Mouse (Mus musculus) lung, adult 2 months (tissue): ENCODE measurements around the gene Urad. TPM values are rescaled to one million over a fixed set of nuclear protein-coding genes. Genes with fewer than 3 reads are reported as not detected.
A peak's percentile ranks its signal among the peaks of the same experiment; 100 is the strongest.

Experiments used
- DNase-seq: peaks from one replicate; pipeline ENCODE4 v3.0.0; 2022
- H3K4me1 ChIP-seq: fragments of 200-500 bp; 2 replicates; pipeline ENCODE4 v1.6.1; 2011; ENCODE audit warnings: low read length; ENCODE audit not compliant: control insufficient read depth, insufficient read depth
- H3K4me3 ChIP-seq: fragments of 200-500 bp; replicated peaks from 2 replicates; pipeline ENCODE3; 2011; ENCODE audit warnings: low read depth, mild to moderate bottlenecking, control low read depth, low read length; ENCODE audit errors: extremely low read depth
- CTCF ChIP-seq: fragments of 200-500 bp; IDR thresholded peaks from 2 replicates; pipeline ENCODE4 v1.5.1; 2011; ENCODE audit warnings: mild to moderate bottlenecking, low read length, control low read depth; ENCODE audit not compliant: insufficient read depth
- POLR2A ChIP-seq: fragments of 200-500 bp; IDR thresholded peaks from 2 replicates; pipeline ENCODE4 v1.6.1; 2011; ENCODE audit warnings: low read depth, mild to moderate bottlenecking, control low read depth, low read length, borderline replicate concordance; ENCODE audit errors: extremely low read depth
- WGBS: fragments of 180-500 bp; shearing (Covaris S2); methylation state at CpG from one replicate; pipeline ENCODE4 v1.1.7; 2018; 5-methylcytosine and 5-hydroxymethylcytosine counted together
- polyA plus RNA-seq: library from polyadenylated mRNA; depleted of rRNA; stranded (reverse); fragments of >200 nt; gene quantifications from 2 replicates; pipeline ENCODE4 v1.2.3, GENCODE M21; 2012

The Urad gene
- polyA plus RNA-seq, 1 experiment = not detected

GRCm38 (mm10) chr5:147302746-147303400, 19.4 kb downstream of the Urad start:
- no peaks in the 10 kb centered on the region for H3K4me1 ChIP-seq
- H3K4me3 ChIP-seq = no peak overlapping the region
- 6% methylated on average over 13 of the region's 13 CpGs for WGBS
- no peak for TF ChIP-seq POLR2A
- TF ChIP-seq CTCF = no peak
- no peak for DNase-seq

DNA sequence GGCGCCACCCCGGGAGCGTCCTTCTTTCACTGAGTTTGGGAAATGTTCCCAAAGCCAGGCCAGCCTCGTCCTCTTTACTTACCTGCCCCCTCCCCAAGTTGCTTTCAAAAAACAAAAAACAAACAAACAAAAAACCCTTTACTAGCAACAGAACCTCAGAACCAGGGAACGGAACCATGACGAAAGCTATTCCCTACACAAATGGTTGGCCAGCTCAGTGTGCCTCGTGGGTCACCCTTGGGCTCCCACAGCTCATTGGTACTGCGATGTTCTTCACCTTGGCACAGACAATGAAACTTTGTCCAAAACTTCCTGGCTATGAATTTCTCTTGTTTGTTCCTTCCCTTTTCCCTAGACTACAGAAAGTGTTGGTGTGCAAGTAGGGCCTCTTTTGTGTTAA, 20.1 kb downstream of the Urad start:
- no peak for TF ChIP-seq CTCF
- no peak overlapping the region for H3K4me3 ChIP-seq
- WGBS = 11% methylated on average over 8 of the region's 8 CpGs

GRCm38 (mm10) chr5:147301781-147302070, 20.5 kb downstream of the Urad start:
- no peak for TF ChIP-seq CTCF
- no peak for TF ChIP-seq POLR2A
- no peak for DNase-seq
- no peak overlapping the region for H3K4me3 ChIP-seq
- WGBS = 3% methylated on average over 10 of the region's 10 CpGs
- no peaks in the 10 kb centered on the region for H3K4me1 ChIP-seq

More for the DNA sequence above, 20.1 kb downstream of the Urad start:
- H3K4me1 ChIP-seq = no peaks in the 10 kb centered on the region
- DNase-seq = no peak

DNA sequence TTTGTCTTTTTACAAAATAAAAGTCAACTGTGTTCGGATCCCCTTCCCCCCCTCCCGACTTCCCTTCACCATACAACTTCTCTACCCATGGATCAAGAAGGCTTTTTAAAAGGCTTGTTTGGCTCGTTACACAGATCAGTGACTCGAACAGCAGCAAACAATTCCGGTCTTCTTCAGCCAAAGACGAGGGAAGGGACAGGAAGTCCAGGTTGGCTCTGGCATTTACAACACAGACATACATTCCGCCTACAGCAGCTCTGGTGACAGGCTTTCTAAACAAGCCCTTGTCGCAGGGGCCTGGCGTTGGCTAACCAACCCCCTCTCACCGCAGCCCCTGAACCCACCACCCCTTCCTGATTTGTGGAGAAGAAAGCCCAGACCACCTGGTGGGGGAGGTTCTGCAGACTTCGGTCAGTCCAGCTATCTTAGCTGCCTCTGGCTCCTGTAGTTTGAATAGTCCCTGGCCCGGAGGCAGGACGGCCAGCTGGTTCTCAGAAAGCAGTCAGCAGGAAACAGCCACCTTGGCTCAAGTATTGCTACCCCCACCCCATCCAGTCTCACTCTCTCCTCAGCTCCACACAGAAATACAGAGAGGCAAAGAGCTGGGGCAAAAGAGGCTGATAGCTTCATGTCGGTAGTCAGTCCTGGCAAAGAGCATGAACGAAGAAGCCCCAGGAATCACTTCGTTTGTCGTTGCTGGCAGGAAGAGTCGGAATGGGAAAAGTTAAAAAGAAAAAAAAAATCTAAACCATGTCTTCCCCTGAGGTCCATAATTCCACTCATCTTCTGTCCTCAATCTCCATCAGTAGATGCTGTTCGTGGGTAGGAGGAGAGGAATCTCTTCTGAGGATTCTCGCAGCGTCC, 21.1 kb downstream of the Urad start:
- DNase-seq = no peak
- whole genome bisulfite sequencing = 3% methylated on average over 21 of the region's 21 CpGs
- TF ChIP-seq POLR2A (no peak), CTCF (no peak)
- Histone ChIP-seq H3K4me1 (no peaks in the 10 kb centered on the region), H3K4me3 (no peak overlapping the region)

- 3% methylated on average over 4 of the region's 4 CpGs for WGBS
- H3K4me1 ChIP-seq = no peaks in the 10 kb centered on the region
- DNase-seq = no peak
- no peak for TF ChIP-seq CTCF
- no peak for TF ChIP-seq POLR2A
- no peak overlapping the region for H3K4me3 ChIP-seq
Measured at GRCm38 (mm10) chr5:147300001-147300363, 22.3 kb downstream of the Urad start.

- 1% methylated on average over 40 of the region's 41 CpGs for WGBS
- peak; percentile 42 for DNase-seq
- no peaks in the 10 kb centered on the region for H3K4me1 ChIP-seq
- TF ChIP-seq CTCF (peak; percentile 57), POLR2A (no peak)
- no peak overlapping the region for H3K4me3 ChIP-seq
Measured at GRCm38 (mm10) chr5:147299255-147300000, 22.8 kb downstream of the Urad start.

- Histone ChIP-seq H3K4me3 (no peak overlapping the region), H3K4me1 (no peaks in the 10 kb centered on the region)
- no peak for TF ChIP-seq CTCF
- no peak for TF ChIP-seq POLR2A
- WGBS = 53% methylated on average over 5 of the region's 5 CpGs
- DNase-seq = no peak
Measured at GRCm38 (mm10) chr5:147297249-147297648, 25.0 kb downstream of the Urad start.

- TF ChIP-seq CTCF (no peak), POLR2A (no peak)
- 10% methylated on average over 20 of the region's 20 CpGs for WGBS
- Histone ChIP-seq H3K4me3 (no peak overlapping the region), H3K4me1 (no peaks in the 10 kb centered on the region)
- DNase-seq = no peak
Measured at GRCm38 (mm10) chr5:147294121-147294520, 28.1 kb downstream of the Urad start.

- peak; percentile 49 for DNase-seq
- Histone ChIP-seq H3K4me1 (no peaks in the 10 kb centered on the region), H3K4me3 (no peak overlapping the region)
- TF ChIP-seq POLR2A (no peak), CTCF (peak; percentile 64)
- 14% methylated on average over 18 of the region's 18 CpGs for WGBS
Measured at GRCm38 (mm10) chr5:147293127-147293910, 28.9 kb downstream of the Urad start.
